Mouse (Mus musculus): ENCODE data around the gene Dchs1. TPM values are rescaled to one million over a fixed set of nuclear protein-coding genes. Genes with fewer than 3 reads are reported as not detected.
A peak's percentile ranks its signal among the peaks of the same experiment; 100 is the strongest.

Dchs1 gene
- polyA plus RNA-seq, 1 experiment from 2014 or later, result 9.9 TPM

- H3K27me3 ChIP-seq (ENCODE audit: poor library complexity, severe bottlenecking), result no peaks in the 10 kb centered on the region
- H3K4me3 ChIP-seq, result no peak overlapping the region
- H3K27ac ChIP-seq, result no peak overlapping the region
- peaks cover 17% of the 10 kb centered on the region for H3K36me3 ChIP-seq (replicated peaks)
- H3K9me3 ChIP-seq, result no peaks in the 10 kb centered on the region
- no peak for DNase-seq (ENCODE audit: extremely low spot score, low spot score)
- H3K4me1 ChIP-seq, result no peaks in the 10 kb centered on the region
These were observed 16.0 kb upstream of the Dchs1 start for GRCm38 (mm10) chr7:105803428-105803827.

GRCm38 (mm10) chr7:105802771-105803170, 15.3 kb upstream of the Dchs1 start:
- H3K9me3 ChIP-seq, result no peaks in the 10 kb centered on the region
- H3K4me3 ChIP-seq, result no peak overlapping the region
- peaks cover 11% of the 10 kb centered on the region for H3K36me3 ChIP-seq (replicated peaks)
- H3K27ac ChIP-seq, result no peak overlapping the region
- no peaks in the 10 kb centered on the region for H3K27me3 ChIP-seq (ENCODE audit: poor library complexity, severe bottlenecking)
- H3K4me1 ChIP-seq, result no peaks in the 10 kb centered on the region
- no peak for DNase-seq (ENCODE audit: extremely low spot score, low spot score)
- WGBS, result 50% methylated on average over 1 of the region's 1 CpGs

- Histone ChIP-seq H3K4me3 (no peak overlapping the region), H3K27ac (no peak overlapping the region), H3K9me3 (no peaks in the 10 kb centered on the region), H3K4me1 (no peaks in the 10 kb centered on the region), H3K27me3 (ENCODE audit: poor library complexity, severe bottlenecking) (no peaks in the 10 kb centered on the region), H3K36me3 (replicated peaks) (peaks cover 6% of the 10 kb centered on the region)
- no peak for DNase-seq (ENCODE audit: extremely low spot score, low spot score)
- 53% methylated on average over 2 of the region's 2 CpGs for WGBS
These were observed 14.9 kb upstream of the Dchs1 start for GRCm38 (mm10) chr7:105802312-105802711.

GRCm38 (mm10) chr7:105796972-105797371, 9.5 kb upstream of the Dchs1 start:
- DNase-seq (ENCODE audit: extremely low spot score, low spot score), result no peak
- Histone ChIP-seq H3K36me3 (replicated peaks) (no peaks in the 10 kb centered on the region), H3K4me3 (no peak overlapping the region), H3K4me1 (no peaks in the 10 kb centered on the region), H3K9me3 (no peaks in the 10 kb centered on the region), H3K27ac (no peak overlapping the region), H3K27me3 (ENCODE audit: poor library complexity, severe bottlenecking) (no peaks in the 10 kb centered on the region)
- 93% methylated on average over 3 of the region's 3 CpGs for WGBS

GRCm38 (mm10) chr7:105795759-105796366, 8.4 kb upstream of the Dchs1 start:
- no peak overlapping the region for H3K27ac ChIP-seq
- no peaks in the 10 kb centered on the region for H3K9me3 ChIP-seq
- H3K4me3 ChIP-seq, result no peak overlapping the region
- no peaks in the 10 kb centered on the region for H3K4me1 ChIP-seq
- DNase-seq (ENCODE audit: extremely low spot score, low spot score), result no peak
- no peaks in the 10 kb centered on the region for H3K27me3 ChIP-seq (ENCODE audit: poor library complexity, severe bottlenecking)
- no peaks in the 10 kb centered on the region for H3K36me3 ChIP-seq (replicated peaks)
- WGBS, result 18% methylated on average over 7 of the region's 7 CpGs

- H3K9me3 ChIP-seq, result no peaks in the 10 kb centered on the region
- no peak for DNase-seq (ENCODE audit: extremely low spot score, low spot score)
- 86% methylated on average over 7 of the region's 7 CpGs for WGBS
- H3K4me3 ChIP-seq, result no peak overlapping the region
- no peak overlapping the region for H3K27ac ChIP-seq
- H3K27me3 ChIP-seq (ENCODE audit: poor library complexity, severe bottlenecking), result peaks cover 19% of the 10 kb centered on the region
- H3K4me1 ChIP-seq, result no peaks in the 10 kb centered on the region
- no peaks in the 10 kb centered on the region for H3K36me3 ChIP-seq (replicated peaks)
These were observed 6.2 kb upstream of the Dchs1 start for GRCm38 (mm10) chr7:105793701-105794100.

- Histone ChIP-seq H3K36me3 (replicated peaks) (peaks cover 1% of the 10 kb centered on the region), H3K27me3 (ENCODE audit: poor library complexity, severe bottlenecking) (peaks cover 29% of the 10 kb centered on the region), H3K9me3 (no peaks in the 10 kb centered on the region), H3K4me3 (no peak overlapping the region), H3K27ac (no peak overlapping the region), H3K4me1 (peaks cover 24% of the 10 kb centered on the region)
- DNase-seq (ENCODE audit: extremely low spot score, low spot score), result no peak
- WGBS, result 83% methylated on average over 1 of the region's 1 CpGs
These were observed 3.7 kb upstream of the Dchs1 start for GRCm38 (mm10) chr7:105791147-105791546.

GRCm38 (mm10) chr7:105786506-105787284, 759 bp downstream of the Dchs1 start:
- peaks cover 62% of the 10 kb centered on the region for H3K4me1 ChIP-seq

GRCm38 (mm10) chr7:105784556-105784955, 2.9 kb downstream of the Dchs1 start:
- 30% methylated on average over 4 of the region's 4 CpGs for WGBS
- Histone ChIP-seq H3K9me3 (no peaks in the 10 kb centered on the region), H3K27ac (0 out of 2 replicates have a peak overlapping the region, but pooled peaks have one; percentile 31), H3K36me3 (replicated peaks) (peaks cover 56% of the 10 kb centered on the region), H3K4me1 (peaks cover 62% of the 10 kb centered on the region), H3K4me3 (peak overlapping the region; percentile 16), H3K27me3 (ENCODE audit: poor library complexity, severe bottlenecking) (peaks cover 23% of the 10 kb centered on the region)
- DNase-seq (ENCODE audit: extremely low spot score, low spot score), result no peak

More at GRCm38 (mm10) chr7:105786506-105787284, 759 bp downstream of the Dchs1 start:
- peaks cover 33% of the 10 kb centered on the region for H3K27me3 ChIP-seq (ENCODE audit: poor library complexity, severe bottlenecking)
- 5% methylated on average over 20 of the region's 20 CpGs for WGBS
- H3K9me3 ChIP-seq, result no peaks in the 10 kb centered on the region
- peak overlapping the region; percentile 97 for H3K27ac ChIP-seq
- peak overlapping the region; percentile 88 for H3K4me3 ChIP-seq
- DNase-seq (ENCODE audit: extremely low spot score, low spot score), result peak; percentile 43
- H3K36me3 ChIP-seq (replicated peaks), result peaks cover 35% of the 10 kb centered on the region

- DNase-seq (ENCODE audit: extremely low spot score, low spot score), result no peak
- Histone ChIP-seq H3K36me3 (replicated peaks) (peaks cover 62% of the 10 kb centered on the region), H3K4me1 (peaks cover 68% of the 10 kb centered on the region), H3K4me3 (no peak overlapping the region; the same call in 1 of the 2 replicates), H3K27me3 (ENCODE audit: poor library complexity, severe bottlenecking) (peaks cover 16% of the 10 kb centered on the region), H3K27ac (no peak overlapping the region), H3K9me3 (no peaks in the 10 kb centered on the region)
- 50% methylated on average over 4 of the region's 4 CpGs for WGBS
These were observed 3.6 kb downstream of the Dchs1 start for GRCm38 (mm10) chr7:105783861-105784260.

GRCm38 (mm10) chr7:105778553-105779265, 8.7 kb downstream of the Dchs1 start:
- Histone ChIP-seq H3K27ac (peak overlapping the region; percentile 81), H3K4me3 (peak overlapping the region; percentile 24), H3K4me1 (peaks cover 49% of the 10 kb centered on the region), H3K27me3 (ENCODE audit: poor library complexity, severe bottlenecking) (no peaks in the 10 kb centered on the region), H3K36me3 (replicated peaks) (peaks cover 70% of the 10 kb centered on the region), H3K9me3 (no peaks in the 10 kb centered on the region)
- WGBS, result 46% methylated on average over 4 of the region's 4 CpGs
- no peak for DNase-seq (ENCODE audit: extremely low spot score, low spot score)

GRCm38 (mm10) chr7:105777797-105778552, 9.5 kb downstream of the Dchs1 start:
- H3K27me3 ChIP-seq (ENCODE audit: poor library complexity, severe bottlenecking), result no peaks in the 10 kb centered on the region
- peak overlapping the region; percentile 24 for H3K4me3 ChIP-seq
- 58% methylated on average over 13 of the region's 13 CpGs for WGBS
- H3K27ac ChIP-seq, result peak overlapping the region; percentile 81
- H3K9me3 ChIP-seq, result no peaks in the 10 kb centered on the region
- H3K4me1 ChIP-seq, result peaks cover 42% of the 10 kb centered on the region
- DNase-seq (ENCODE audit: extremely low spot score, low spot score), result peak; percentile 53
- peaks cover 72% of the 10 kb centered on the region for H3K36me3 ChIP-seq (replicated peaks)
